Mouse (Mus musculus) brown adipose tissue, adult 24 weeks (tissue): ENCODE results near the gene Ireb2. TPM values are rescaled to one million over a fixed set of nuclear protein-coding genes. Genes with fewer than 3 reads are reported as not detected.
"Not testable (repeated sequence)": the region's sequence is repeated elsewhere in the genome, so short reads cannot be mapped to it uniquely, and the experiment has no call there.

Experiments used
- H3K27ac ChIP-seq: fragments of 200-500 bp; replicated peaks from 2 replicates; pipeline ENCODE4 v1.5.1; 2012; ENCODE audit warnings: low read depth, mild to moderate bottlenecking, low read length
- H3K4me1 ChIP-seq: fragments of 200-500 bp; 2 replicates; pipeline ENCODE4 v1.6.1; 2012; ENCODE audit warnings: low read length, mixed read lengths; ENCODE audit not compliant: control insufficient read depth, insufficient read depth, insufficient read length
- H3K4me3 ChIP-seq: fragments of 200-500 bp; 2 replicates; pipeline ENCODE4 v1.5.1; 2012; ENCODE audit warnings: low read depth, mild to moderate bottlenecking, low read length, moderate library complexity; ENCODE audit not compliant: insufficient read depth
- polyA plus RNA-seq: library from polyadenylated mRNA; stranded (reverse); fragments of >200 nt; gene quantifications from 2 replicates; pipeline ENCODE4 v1.2.4, GENCODE M21; 2012; ENCODE audit not compliant: missing spikeins, insufficient read depth, insufficient read length

Ireb2 gene
- 15.7 and 18.2 TPM in 2 replicates for polyA plus RNA-seq

DNA sequence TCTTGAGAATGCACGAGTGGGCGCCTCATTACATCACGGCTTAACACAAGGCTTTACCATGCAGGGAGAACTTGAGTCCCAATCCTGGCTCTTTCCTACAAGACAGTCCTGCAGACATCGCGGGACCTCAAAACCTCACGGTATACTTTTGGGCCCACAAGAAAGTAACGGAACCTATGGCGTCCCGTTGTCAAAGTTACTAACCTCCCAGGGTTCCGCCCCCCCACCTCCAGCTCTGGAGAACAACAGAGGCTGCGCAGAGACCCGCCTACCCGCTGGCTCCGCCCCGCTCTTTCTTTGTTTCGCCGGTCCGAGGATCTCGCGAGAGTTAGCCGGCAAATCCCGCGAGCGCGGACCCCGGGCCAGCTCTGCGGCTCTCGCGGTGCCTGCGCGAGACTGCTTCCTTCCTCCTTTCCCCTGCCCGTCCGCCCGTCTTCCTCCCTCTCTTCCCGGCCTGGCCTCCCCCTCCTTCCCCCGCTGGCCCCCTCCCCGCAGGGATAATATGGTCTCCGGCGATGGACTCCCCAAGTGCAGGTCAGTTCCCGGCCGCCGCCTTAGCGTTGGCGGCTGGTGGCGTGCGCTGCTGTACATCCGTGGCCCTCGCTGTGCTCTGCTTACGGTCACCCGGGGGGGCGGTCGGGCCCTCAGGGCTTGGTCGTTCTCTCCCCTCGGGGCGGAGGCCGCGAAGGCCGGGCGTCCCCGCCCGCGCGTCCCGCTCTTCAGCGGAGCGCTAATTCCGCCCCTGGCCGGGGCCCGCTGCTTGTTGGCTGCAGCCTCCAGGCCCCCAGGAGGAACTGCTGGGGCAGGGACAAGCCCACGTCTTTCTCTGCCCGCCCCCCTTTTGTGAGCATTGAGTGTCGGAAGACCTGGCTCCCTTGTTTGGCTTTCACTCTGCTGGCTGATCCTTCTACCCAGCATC lies at the start of gene Ireb2:
Ireb2 (plus strand) TSS at position 427 of the 919 bp plus-strand sequence.
- peak within 1 kb of the TSS; percentile 54 for H3K27ac ChIP-seq
- peaks cover 5% of the 10 kb centered on the region; the same call in 1 of the 2 replicates for H3K4me1 ChIP-seq
- H3K4me3 ChIP-seq: peak within 1 kb of the TSS; percentile 92

DNA sequence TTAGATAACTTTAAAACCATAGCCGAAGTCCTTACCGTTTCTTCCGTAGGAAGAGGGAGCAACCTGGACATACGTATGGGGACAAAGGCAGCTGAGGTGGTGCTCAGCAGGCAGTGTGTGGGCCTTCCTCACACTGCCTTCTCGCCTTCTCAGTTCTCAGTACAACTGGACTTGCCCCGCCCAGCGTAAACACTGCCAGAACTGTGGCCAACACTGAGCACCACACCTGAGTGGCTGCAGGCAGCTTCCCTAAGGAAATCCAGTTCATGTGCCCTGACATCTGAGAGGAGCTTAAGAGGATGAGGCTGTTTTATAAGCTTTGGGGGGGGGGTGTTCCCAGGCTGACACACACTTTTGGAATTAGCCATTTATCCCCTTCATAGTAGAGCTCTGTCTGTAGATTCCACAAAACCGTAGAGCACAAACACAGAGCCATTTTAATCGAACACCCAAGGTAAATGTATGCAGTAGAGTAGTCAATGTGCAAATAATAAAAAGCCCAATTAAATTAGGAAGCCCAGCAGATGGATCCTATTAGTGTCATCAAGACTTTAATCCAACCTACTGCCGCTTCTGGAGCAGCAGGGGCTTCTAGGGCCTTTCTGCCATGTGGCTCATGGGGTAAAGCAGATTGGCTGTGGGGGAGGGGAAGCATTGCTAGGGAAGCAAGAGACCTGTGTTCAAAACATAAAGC lies 46.9 kb upstream of the Ireb2 start:
- Histone ChIP-seq H3K4me3 (no peak overlapping the region), H3K27ac (no peak overlapping the region), H3K4me1 (no peaks in the 10 kb centered on the region)

DNA sequence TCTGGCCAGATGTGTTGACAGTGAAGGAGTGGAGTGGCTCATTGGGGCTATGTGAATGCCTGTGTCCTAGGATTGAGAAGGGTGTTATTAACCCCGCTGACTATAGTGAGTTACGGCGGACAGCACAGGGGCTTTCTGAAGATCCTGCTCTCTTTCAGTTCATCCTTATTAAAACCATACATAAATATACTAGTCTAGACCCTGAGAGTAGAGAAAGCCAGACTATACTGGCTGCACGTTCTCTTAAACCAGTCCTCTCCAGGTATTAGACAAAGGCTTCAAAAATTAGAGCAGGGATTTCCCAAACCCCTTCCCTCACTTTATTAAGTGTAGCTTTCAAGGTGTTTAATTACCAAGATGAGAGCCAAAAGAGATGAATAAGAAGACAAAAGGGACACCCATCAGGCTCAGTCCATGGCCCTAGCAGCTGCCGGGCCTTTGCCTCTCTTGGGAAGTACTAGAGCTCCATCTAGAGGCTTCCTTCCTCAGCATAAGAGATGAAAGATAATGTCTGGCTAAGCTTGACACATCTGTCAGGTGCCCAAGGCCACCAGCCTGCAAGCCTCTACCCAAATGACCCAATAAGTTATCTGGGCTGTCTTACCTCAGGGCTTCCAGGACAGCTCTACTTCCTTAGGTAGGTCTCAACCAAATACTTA lies 42.0 kb upstream of the Ireb2 start:
- H3K4me3 ChIP-seq: no peak overlapping the region
- H3K27ac ChIP-seq: no peak overlapping the region
- no peaks in the 10 kb centered on the region for H3K4me1 ChIP-seq

DNA sequence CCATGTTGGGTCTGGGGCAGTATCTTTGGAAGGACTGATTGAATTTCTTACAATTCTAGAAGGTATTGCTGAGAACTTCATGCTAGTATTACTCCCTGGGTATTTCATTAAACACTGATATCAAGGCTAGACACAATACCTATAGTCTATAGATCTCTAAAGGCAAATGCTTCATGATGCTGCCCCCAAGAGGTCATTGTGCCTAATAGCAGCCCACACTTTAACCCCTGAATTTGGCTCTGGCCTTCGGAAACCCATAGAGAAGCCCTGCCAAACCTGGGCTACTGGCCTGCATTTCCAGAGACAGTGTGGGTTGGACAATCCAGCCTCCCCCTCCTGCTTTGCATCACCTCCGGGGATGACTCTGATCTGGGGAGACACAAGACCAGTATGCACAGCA lies 33.8 kb upstream of the Ireb2 start:
- Histone ChIP-seq H3K27ac (no peak overlapping the region), H3K4me3 (no peak overlapping the region), H3K4me1 (no peaks in the 10 kb centered on the region)

DNA sequence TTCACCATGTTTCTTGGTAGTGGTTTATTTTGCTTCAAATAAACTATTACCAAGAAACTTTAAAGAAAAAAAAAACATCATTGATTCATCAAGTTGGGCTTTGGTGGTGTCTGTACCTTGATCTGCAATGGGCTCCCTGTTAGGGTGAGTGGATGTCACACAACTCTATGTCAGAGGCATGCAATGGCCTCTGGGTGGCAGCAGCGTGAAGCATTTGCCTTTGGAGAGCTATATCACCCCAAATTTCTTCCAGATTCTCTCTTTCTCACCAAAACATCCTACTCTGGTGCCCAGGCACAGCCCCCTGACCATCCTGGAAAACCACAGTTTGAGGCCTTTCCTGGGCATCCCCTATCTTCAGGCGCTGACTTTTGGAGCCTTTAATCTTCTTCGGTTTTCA lies 33.0 kb upstream of the Ireb2 start:
- H3K4me1 ChIP-seq: no peaks in the 10 kb centered on the region

DNA sequence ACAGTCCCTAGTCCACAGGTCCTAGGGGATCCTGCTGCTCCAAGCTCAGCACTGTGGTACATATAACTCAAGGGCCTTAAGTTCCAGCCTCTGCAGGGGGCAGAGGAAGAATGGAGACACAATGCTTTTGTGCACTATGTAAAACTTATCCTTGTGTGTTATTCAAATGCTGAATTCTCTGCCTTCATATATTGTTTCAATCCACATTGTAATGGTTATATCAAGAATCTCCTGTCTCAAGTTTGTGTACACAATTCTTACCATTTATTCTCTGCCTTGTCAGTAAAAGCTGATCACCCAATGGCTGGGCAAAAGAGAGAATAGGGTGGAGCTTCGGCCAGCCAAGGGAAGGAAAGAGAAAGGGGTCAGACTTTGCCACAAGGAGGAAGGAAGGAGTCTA lies 29.8 kb upstream of the Ireb2 start:
- Histone ChIP-seq H3K4me3 (no peak overlapping the region), H3K27ac (no peak overlapping the region), H3K4me1 (no peaks in the 10 kb centered on the region)

More for the DNA sequence above, 33.0 kb upstream of the Ireb2 start:
- Histone ChIP-seq H3K27ac (no peak overlapping the region), H3K4me3 (no peak overlapping the region)

DNA sequence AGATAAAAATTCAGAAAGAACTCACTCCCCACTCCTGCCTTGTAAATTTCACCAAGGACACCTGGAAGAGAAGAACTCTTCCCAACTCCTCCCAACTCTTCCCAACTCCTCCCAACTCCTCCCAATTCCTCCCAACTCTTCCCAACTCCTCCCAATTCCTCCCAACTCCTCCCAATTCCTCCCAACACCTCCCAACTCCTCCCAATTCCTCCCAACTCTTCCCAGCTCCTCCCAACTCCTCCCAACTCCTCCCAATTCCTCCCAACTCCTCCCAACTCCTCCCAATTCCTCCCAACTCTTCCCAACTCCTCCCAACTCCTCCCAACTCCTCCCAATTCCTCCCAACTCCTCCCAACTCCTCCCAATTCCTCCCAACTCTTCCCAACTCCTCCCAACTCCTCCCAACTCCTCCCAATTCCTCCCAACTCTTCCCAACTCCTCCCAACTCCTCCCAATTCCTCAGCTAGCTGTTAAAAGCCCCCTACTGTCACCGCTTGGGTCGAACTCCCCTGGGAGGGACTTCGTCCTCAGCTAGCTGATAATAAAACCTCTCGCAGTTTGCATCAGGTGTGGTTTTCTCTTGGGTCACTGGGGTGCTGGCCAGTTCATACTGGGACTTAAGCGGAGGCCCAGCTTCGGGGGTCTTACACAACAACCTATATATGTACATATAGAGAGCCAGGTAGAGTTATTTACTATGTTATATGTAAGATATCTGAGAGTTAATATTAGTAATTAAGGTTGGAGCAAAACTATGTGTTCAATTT lies 27.5 kb upstream of the Ireb2 start:
- not testable (repeated sequence) for H3K4me3 ChIP-seq, H3K4me1 ChIP-seq, H3K27ac ChIP-seq

DNA sequence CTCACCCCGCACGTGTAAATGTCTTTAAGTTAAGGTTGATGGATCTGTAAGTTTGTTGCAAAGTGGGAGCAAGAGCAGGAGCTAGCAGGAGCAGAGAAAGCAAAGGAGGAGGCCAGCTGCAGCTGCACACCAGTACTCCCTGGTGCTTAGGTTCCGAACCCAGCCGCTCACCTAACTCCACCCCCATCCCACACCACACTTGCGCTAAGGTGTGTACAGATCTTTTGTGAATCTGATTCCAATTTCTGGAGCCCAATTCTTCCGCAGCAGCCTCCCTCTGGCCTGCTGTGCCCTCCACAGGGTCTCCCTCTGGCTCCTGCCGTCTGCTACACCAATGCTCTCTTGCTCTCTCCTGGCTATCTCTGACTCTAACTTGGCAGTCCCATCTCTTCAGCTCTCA lies 25.8 kb upstream of the Ireb2 start:
- no peaks in the 10 kb centered on the region for H3K4me1 ChIP-seq
- H3K27ac ChIP-seq: no peak overlapping the region
- H3K4me3 ChIP-seq: no peak overlapping the region

DNA sequence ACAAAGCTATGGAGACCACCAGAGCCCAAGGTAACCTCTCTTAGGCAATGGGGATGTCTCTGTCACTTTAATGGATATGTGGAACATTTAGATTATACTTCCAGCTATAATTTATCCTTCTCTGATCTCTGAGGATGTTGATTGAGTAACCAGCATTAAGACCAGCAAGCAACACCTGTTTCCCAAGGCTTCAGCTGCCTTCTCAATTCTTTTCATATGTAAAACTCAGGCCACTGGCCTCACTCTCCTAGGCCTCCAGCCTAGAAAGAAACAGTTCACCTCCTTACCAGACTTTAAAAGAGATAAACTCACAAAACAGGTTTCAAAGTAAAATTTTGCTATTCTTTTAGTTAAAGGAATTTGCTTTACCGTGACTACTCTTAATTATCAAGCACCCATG lies 23.4 kb upstream of the Ireb2 start:
- no peak overlapping the region for H3K4me3 ChIP-seq
- no peaks in the 10 kb centered on the region for H3K4me1 ChIP-seq
- H3K27ac ChIP-seq: no peak overlapping the region

DNA sequence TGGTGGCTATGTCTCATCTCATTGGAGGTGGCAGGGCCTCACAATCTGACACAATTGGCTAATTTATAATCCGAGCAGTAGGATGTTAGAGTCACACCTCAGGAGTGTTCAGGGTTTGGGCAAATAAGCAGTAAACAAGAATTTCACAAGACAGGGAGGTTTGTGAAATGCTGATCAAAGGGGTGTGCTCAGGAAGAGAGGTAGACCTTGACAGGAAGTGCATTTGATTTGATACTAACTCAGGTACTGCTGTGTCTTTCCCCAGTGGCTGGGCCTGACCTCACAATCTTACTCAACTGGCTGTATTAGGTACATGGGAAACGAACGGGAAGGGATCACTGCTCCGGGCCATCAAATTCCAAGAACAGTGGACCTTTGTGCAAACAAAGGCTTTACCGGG lies 21.3 kb upstream of the Ireb2 start:
- no peak overlapping the region for H3K27ac ChIP-seq
- no peak overlapping the region for H3K4me3 ChIP-seq
- no peaks in the 10 kb centered on the region for H3K4me1 ChIP-seq

DNA sequence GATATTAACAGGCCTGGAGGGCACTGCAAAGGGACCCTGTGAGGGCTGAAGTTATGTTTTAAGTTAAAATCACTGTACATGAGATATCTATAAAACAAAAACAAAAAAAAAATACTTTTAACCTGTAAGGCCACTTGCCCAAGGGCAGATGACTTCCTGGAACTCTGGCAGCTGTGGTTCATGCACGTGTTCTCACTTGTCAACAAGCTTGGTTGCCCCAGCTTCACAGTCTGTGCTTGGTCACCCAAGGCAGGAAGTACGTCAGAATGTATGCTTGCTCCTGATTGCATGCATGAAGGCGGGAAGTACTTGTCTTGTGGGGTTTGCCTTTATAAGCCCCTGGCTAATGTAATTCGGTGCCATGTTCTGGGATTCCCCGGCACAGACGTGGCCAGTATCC lies 19.7 kb upstream of the Ireb2 start:
- no peak overlapping the region for H3K4me3 ChIP-seq
- H3K27ac ChIP-seq: no peak overlapping the region
- no peaks in the 10 kb centered on the region for H3K4me1 ChIP-seq

DNA sequence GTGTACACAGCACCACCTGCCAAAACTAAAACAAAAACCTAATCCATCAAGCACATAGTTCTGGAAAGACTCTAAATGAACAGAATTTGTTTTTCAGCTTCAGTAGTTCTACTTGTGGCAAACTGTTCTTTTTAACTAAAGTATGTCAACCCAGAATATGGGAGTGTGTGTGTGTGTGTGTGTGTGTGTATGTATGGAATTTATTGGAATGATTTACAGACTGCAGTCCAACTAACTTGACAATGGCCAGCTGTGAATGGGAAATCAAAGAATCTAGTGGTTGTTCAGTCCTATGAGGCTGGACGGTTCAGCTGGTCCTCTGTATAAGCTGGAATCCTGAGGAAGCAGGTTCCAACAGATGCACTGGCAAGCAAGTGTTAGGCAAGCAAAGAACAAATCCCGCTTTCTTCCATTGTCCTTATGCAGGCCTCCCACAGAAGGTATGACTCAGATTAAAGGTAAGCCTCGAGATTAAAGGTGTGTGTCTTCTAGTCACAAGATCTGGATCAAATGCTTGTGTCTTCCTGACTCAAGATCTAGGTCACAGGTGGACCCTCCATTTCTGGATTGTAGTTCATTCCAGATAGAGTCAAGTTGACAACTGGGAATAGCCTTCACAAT lies 18.9 kb upstream of the Ireb2 start:
- H3K4me1 ChIP-seq: no peaks in the 10 kb centered on the region
- no peak overlapping the region for H3K27ac ChIP-seq
- no peak overlapping the region for H3K4me3 ChIP-seq

DNA sequence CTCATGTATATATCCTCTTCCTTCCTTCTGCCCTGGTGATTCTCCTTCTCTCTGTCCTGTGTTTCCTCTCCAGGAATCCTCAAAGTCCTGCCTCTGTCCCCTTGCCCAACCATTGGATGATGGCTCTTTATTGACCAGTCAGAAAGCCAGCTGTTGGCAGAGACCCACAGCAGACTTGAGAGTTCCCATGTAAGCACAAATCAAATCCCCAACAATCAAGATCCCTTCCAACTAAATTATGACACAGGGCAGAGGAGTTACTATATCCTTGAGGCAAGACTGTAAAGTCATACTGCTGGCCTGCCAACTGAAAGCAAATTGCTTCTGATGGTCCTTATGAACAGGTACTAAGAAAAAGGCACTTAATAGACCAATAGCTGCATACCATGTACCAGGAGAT lies 15.4 kb upstream of the Ireb2 start:
- no peak overlapping the region for H3K27ac ChIP-seq
- no peaks in the 10 kb centered on the region for H3K4me1 ChIP-seq
- no peak overlapping the region for H3K4me3 ChIP-seq

DNA sequence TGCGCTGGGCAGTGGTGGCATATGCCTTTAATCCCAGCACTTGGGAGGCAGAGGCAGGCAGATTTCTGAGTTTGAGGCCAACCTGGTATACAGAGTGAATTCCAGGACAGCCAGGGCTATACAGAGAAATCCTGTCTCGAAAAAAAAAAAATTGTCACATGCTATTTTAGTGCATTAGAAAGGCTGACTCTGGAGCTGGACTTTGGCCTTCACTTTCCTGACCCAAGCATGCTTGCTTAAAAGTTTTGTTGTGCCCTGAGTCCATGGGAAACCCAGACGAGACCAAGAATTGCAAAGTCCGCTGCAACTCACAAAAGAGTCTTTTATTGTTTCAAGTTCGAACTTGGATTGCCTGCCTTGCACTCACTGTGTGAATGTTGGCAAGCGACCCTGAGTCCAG lies 10.6 kb upstream of the Ireb2 start:
- not testable (repeated sequence) for H3K27ac ChIP-seq, H3K4me3 ChIP-seq, H3K4me1 ChIP-seq
